Mouse (Mus musculus) embryonic facial prominence, embryonic 10.5 days (tissue): ENCODE results near the gene Cth. TPM values are rescaled to one million over a fixed set of nuclear protein-coding genes. Genes with fewer than 3 reads are reported as not detected.
A peak's percentile ranks its signal among the peaks of the same experiment; 100 is the strongest.

Experiments used
- DNase-seq: peaks from one replicate; pipeline ENCODE4 v3.0.0-alpha.2; 2017; ENCODE audit warnings: low spot score
- H3K27ac ChIP-seq: fragments of 300-500 bp; sonication (generic); replicated peaks from 2 replicates; pipeline ENCODE4 v1.5.1; 2016; ENCODE audit warnings: mild to moderate bottlenecking
- H3K27me3 ChIP-seq: fragments of 300-500 bp; sonication (generic); replicated peaks from 2 replicates; pipeline ENCODE4 v1.6.1; 2016; ENCODE audit warnings: low read depth, mild to moderate bottlenecking; ENCODE audit not compliant: poor library complexity, severe bottlenecking
- H3K36me3 ChIP-seq: fragments of 300-500 bp; sonication (generic); replicated peaks from 2 replicates; pipeline ENCODE4 v1.6.1; 2016; ENCODE audit warnings: mild to moderate bottlenecking, moderate library complexity
- H3K4me1 ChIP-seq: fragments of 300-500 bp; sonication (generic); 2 replicates; pipeline ENCODE4 v1.6.1; 2016
- H3K4me3 ChIP-seq: fragments of 300-500 bp; sonication (generic); 2 replicates; pipeline ENCODE4 v1.5.1; 2016; ENCODE audit warnings: mild to moderate bottlenecking, moderate library complexity
- H3K9me3 ChIP-seq: fragments of 300-500 bp; sonication (generic); 2 replicates; pipeline ENCODE4 v1.6.1; 2016; ENCODE audit warnings: mild to moderate bottlenecking
- WGBS: fragments of 180-500 bp; shearing (Covaris S2); methylation state at CpG from one replicate; pipeline ENCODE4 v1.1.7; 2016; 5-methylcytosine and 5-hydroxymethylcytosine counted together
- polyA plus RNA-seq: library from polyadenylated mRNA; unstranded; fragments of >200 nt; fragmentation: Nextera tagmentation; extraction: Ambion mirVana; gene quantifications from 2 replicates; pipeline ENCODE4 v1.2.1, GENCODE M21; 2016

Cth gene
- polyA plus RNA-seq, 1 experiment from 2014 or later, result 26.9 TPM

GRCm38 (mm10) chr3:157932074-157932473 is 7.2 kb upstream of the Cth start:
- no peaks in the 10 kb centered on the region for H3K27me3 ChIP-seq
- no peak for DNase-seq
- no peak overlapping the region for H3K4me3 ChIP-seq
- H3K36me3 ChIP-seq, result no peaks in the 10 kb centered on the region
- no peak overlapping the region for H3K27ac ChIP-seq
- no peaks in the 10 kb centered on the region for H3K9me3 ChIP-seq
- H3K4me1 ChIP-seq, result no peaks in the 10 kb centered on the region
- 62% methylated on average over 3 of the region's 3 CpGs for WGBS

GRCm38 (mm10) chr3:157931592-157931991 is 6.7 kb upstream of the Cth start:
- no peak for DNase-seq
- Histone ChIP-seq H3K36me3 (no peaks in the 10 kb centered on the region), H3K4me3 (no peak overlapping the region), H3K27ac (no peak overlapping the region), H3K9me3 (no peaks in the 10 kb centered on the region), H3K27me3 (no peaks in the 10 kb centered on the region), H3K4me1 (no peaks in the 10 kb centered on the region)
- 58% methylated on average over 3 of the region's 3 CpGs for WGBS

DNA sequence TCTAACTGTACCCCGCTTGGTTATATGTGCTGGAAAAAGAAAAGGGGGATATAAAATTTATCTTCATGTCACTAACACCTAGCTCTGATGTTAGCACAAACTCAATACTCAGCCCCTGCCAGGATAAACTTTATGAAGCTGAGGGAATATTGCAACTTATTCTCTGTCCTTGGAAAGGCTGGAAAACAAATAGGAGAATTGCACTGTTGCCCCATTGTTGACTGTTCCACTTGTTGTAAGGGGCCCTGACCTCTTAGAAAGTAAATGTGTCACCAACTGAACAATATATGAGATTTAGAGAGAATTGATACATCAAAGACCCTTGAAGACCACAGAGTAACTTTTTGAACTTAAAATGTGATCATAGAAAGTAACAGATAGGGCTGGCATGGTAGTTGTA is 4.5 kb upstream of the Cth start:
- H3K4me3 ChIP-seq, result no peak overlapping the region
- 92% methylated on average over 1 of the region's 1 CpGs for WGBS
- DNase-seq, result no peak
- no peaks in the 10 kb centered on the region for H3K27me3 ChIP-seq
- no peak overlapping the region for H3K27ac ChIP-seq
- no peaks in the 10 kb centered on the region for H3K36me3 ChIP-seq
- H3K4me1 ChIP-seq, result peaks cover 6% of the 10 kb centered on the region
- no peaks in the 10 kb centered on the region for H3K9me3 ChIP-seq

- Histone ChIP-seq H3K4me3 (no peak overlapping the region), H3K9me3 (no peaks in the 10 kb centered on the region), H3K4me1 (peaks cover 12% of the 10 kb centered on the region), H3K27ac (no peak overlapping the region), H3K36me3 (no peaks in the 10 kb centered on the region), H3K27me3 (no peaks in the 10 kb centered on the region)
- no peak for DNase-seq
- 83% methylated on average over 2 of the region's 2 CpGs for WGBS
Observed at GRCm38 (mm10) chr3:157928731-157929130, 3.9 kb upstream of the Cth start.

DNA sequence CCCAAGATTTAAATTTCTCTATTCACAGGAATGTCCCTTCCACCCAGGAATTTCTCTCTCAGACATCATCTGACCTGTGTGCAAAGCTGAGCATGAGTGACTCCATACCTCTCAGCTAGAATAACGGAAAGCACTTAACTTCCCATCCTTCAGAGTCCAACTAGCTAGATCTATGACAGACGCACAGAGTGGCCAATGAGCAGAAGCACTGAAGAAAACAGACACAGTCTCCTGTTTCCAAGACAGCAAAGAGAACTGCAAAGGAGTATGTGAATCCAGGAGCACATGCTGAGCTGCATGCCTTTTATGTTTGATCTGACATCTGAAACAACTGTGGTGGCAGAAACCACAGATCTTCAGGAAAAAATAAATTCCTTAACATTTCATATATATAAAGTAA is 1.9 kb upstream of the Cth start:
- no peaks in the 10 kb centered on the region for H3K9me3 ChIP-seq
- H3K36me3 ChIP-seq, result no peaks in the 10 kb centered on the region
- 62% methylated on average over 2 of the region's 2 CpGs for WGBS
- H3K27ac ChIP-seq, result no peak overlapping the region
- no peak for DNase-seq
- peaks cover 16% of the 10 kb centered on the region for H3K4me1 ChIP-seq
- no peak overlapping the region for H3K4me3 ChIP-seq
- no peaks in the 10 kb centered on the region for H3K27me3 ChIP-seq

DNA sequence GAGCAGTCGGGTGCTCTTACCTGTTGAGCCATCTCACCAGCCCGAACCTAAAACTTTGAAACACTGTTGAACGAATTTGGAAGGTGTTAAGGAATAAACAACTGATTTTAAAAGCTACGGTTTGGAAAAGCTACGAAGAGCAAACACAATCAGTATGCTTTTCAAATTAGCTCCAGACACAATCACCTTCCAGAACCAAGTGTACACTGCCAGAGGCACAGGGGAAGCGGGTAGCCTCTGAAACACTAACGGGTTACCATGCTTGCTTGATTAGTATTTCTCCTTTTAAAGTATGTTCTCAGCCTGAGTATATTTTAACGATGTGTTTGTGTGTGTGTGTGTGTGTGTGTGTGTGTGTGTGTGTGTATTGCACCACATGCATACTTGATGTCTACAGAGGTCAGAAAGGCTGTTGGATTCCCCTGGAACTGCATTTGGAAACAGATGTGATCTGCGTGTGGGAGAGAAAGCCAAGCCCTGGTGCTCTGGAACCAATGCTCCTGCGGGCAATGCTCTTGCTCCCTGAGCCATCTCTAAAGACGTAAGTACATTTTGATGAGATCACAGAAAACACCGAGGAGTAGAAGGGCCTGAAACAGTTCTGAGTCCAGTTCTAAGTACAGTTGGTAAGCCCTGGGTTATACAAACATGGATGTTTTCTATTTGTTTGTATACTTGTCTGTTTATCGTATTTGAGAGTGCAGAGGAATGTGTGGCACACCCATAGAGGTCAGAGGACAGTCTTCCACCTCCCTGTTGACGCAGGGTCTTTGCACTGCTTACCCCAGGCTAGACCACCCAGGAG is 1.0 kb upstream of the Cth start:
- Histone ChIP-seq H3K4me3 (no peak overlapping the region), H3K4me1 (peaks cover 16% of the 10 kb centered on the region), H3K27me3 (no peaks in the 10 kb centered on the region), H3K27ac (no peak overlapping the region), H3K9me3 (no peaks in the 10 kb centered on the region), H3K36me3 (no peaks in the 10 kb centered on the region)
- DNase-seq, result no peak
- WGBS, result 82% methylated on average over 14 of the region's 14 CpGs

- H3K4me3 ChIP-seq, result peak overlapping the region; percentile 67; the same call in 1 of the 2 replicates
- H3K4me1 ChIP-seq, result peaks cover 16% of the 10 kb centered on the region
- H3K27ac ChIP-seq, result no peak overlapping the region
- no peaks in the 10 kb centered on the region for H3K27me3 ChIP-seq
- H3K36me3 ChIP-seq, result 0 out of 2 replicates have a peak, but pooled peaks cover 3% of the 10 kb centered on the region
- DNase-seq, result no peak
- 76% methylated on average over 3 of the region's 3 CpGs for WGBS
- H3K9me3 ChIP-seq, result no peaks in the 10 kb centered on the region
Observed at GRCm38 (mm10) chr3:157923268-157923835, 1.5 kb downstream of the Cth start.

- no peak overlapping the region for H3K27ac ChIP-seq
- no peak overlapping the region for H3K4me3 ChIP-seq
Observed at GRCm38 (mm10) chr3:157921376-157921775, 3.5 kb downstream of the Cth start.

GRCm38 (mm10) chr3:157916336-157916735 is 8.5 kb downstream of the Cth start:
- no peaks in the 10 kb centered on the region for H3K4me1 ChIP-seq
- peaks cover 8% of the 10 kb centered on the region; the same call in 1 of the 2 replicates for H3K36me3 ChIP-seq
- H3K9me3 ChIP-seq, result no peaks in the 10 kb centered on the region
- no peaks in the 10 kb centered on the region for H3K27me3 ChIP-seq
- WGBS, result 89% methylated on average over 4 of the region's 4 CpGs
- DNase-seq, result no peak
- H3K27ac ChIP-seq, result no peak overlapping the region
- no peak overlapping the region for H3K4me3 ChIP-seq

More at GRCm38 (mm10) chr3:157921376-157921775, 3.5 kb downstream of the Cth start:
- peaks cover 16% of the 10 kb centered on the region for H3K4me1 ChIP-seq
- no peaks in the 10 kb centered on the region for H3K9me3 ChIP-seq
- no peaks in the 10 kb centered on the region for H3K27me3 ChIP-seq
- WGBS, result 92% methylated on average over 2 of the region's 2 CpGs
- no peak for DNase-seq
- H3K36me3 ChIP-seq, result 0 out of 2 replicates have a peak, but pooled peaks cover 3% of the 10 kb centered on the region

DNA sequence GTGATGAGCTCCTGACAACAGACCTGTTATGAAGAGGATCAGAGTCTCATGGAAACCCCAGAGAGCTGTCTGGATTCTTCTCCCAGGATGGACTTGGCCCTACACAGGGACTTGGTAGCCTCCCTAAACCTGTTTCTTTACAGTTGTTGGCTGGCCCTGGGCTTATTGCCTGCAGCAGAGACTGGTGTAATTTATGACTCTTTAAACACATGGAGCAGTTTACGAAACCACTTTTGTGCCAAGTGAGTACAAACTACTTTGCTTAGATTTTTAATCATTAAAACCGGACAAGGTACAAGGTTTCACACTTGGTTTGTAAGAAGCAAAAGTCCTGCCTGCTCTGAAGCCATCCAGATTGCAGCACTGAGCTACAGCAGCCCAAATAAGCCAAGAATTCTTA is 12.7 kb downstream of the Cth start:
- DNase-seq, result no peak
- peaks cover 23% of the 10 kb centered on the region for H3K36me3 ChIP-seq
- no peaks in the 10 kb centered on the region for H3K4me1 ChIP-seq
- 91% methylated on average over 2 of the region's 2 CpGs for WGBS
- H3K27ac ChIP-seq, result no peak overlapping the region
- no peaks in the 10 kb centered on the region for H3K9me3 ChIP-seq
- no peaks in the 10 kb centered on the region for H3K27me3 ChIP-seq
- no peak overlapping the region for H3K4me3 ChIP-seq

DNA sequence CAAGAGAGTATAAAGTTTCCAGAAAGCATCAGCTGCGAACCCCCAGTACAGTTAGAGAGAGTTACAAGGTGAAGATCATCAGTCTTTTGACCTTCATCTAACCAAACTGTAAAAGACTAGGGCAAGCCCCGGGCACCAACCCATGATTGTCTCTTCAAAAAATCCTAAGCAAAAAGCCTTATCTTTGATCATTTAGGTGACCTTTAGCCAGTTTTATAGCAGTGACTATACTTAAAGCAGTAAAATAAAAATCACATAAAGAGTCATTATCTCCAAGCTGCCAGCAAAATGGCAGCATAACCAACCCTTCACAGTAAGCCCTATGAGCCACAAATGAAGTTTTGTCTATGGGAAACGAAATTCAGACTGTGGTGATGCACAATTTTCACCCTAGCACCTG is 14.6 kb downstream of the Cth start:
- Histone ChIP-seq H3K27ac (no peak overlapping the region), H3K4me3 (no peak overlapping the region), H3K4me1 (no peaks in the 10 kb centered on the region), H3K27me3 (no peaks in the 10 kb centered on the region), H3K36me3 (peaks cover 41% of the 10 kb centered on the region), H3K9me3 (no peaks in the 10 kb centered on the region)
- 85% methylated on average over 3 of the region's 3 CpGs for WGBS
- DNase-seq, result no peak

DNA sequence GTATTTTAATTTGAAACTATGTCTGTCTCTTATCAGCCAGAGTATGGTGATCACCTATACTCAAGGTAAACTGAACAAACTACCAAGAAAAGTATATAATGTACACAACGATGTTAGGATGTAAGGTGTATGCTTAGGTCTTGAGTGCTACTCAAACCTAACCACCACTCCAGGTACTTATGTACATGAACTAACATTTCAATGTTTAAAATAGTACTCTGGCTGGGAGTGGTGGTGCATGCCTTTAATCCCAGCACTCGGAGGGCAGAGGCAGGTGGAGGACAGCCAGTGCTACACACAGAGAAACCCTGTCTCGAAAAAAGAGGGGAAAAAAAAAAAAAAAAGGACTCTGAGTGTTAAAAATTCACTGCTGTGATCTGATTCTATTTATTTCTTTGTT is 16.7 kb downstream of the Cth start:
- H3K9me3 ChIP-seq, result no peaks in the 10 kb centered on the region
- WGBS, result 84% methylated on average over 3 of the region's 3 CpGs
- no peak overlapping the region for H3K4me3 ChIP-seq
- no peak for DNase-seq
- H3K27ac ChIP-seq, result no peak overlapping the region
- no peaks in the 10 kb centered on the region for H3K27me3 ChIP-seq
- H3K36me3 ChIP-seq, result peaks cover 60% of the 10 kb centered on the region
- no peaks in the 10 kb centered on the region for H3K4me1 ChIP-seq

DNA sequence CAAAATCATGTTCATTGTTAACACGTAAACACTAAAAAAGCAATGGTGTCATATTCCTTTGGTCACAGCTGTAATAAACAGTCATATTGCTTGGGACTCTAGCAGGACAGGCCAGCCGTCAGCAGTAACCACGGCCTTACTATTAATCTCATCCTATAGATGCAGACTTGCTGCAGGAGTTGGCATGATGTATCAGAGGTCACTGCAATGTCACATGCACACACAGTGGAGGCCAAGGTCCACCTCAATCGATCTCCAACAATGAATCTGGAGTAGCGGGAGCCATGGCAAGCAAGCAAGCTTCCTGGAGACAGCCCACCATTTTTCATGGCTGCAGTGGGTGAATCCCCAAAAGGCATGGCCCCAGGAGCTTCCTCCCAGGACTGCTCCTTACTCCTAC is 23.2 kb downstream of the Cth start:
- Histone ChIP-seq H3K27me3 (no peaks in the 10 kb centered on the region), H3K4me3 (no peak overlapping the region), H3K9me3 (no peaks in the 10 kb centered on the region), H3K36me3 (peaks cover 40% of the 10 kb centered on the region), H3K27ac (no peak overlapping the region), H3K4me1 (no peaks in the 10 kb centered on the region)
- no peak for DNase-seq
- WGBS, result 92% methylated on average over 5 of the region's 5 CpGs
